Mouse (Mus musculus): ENCODE measurements around the gene Wnt11.

DNA sequence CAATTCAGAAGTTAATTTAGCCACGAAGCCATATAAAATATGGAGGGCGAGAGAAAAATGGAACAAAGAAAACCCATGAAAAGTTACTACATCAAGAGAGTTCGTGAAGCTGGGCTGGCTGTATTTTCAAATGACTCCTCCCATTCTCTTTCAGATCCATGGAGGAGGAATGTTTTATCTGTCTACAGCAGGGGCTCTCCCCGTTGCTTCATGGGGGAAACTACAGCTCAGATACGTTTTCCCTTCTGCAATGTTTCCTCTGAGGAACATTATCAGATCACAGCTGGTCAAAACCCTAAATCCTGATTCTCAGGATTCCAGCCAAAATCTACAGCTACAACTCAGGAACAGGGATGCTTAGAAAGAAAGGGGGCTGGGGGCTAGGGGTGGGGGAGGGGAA lies 59.9 kb downstream of the Wnt11 start:
- no peak for TF ChIP-seq CTCF (IDR thresholded peaks at IDR 0.05; ENCODE audit: borderline replicate concordance, extremely low read depth, insufficient read depth, insufficient read length)
- no peak for TF ChIP-seq POLR2A (IDR thresholded peaks at IDR 0.05; ENCODE audit: borderline replicate concordance, extremely low read depth, insufficient read depth, insufficient read length, poor library complexity, severe bottlenecking)
